Mouse (Mus musculus) thymus, adult 2 months (tissue): ENCODE measurements around the gene Ripply3.

Source experiments
- CTCF ChIP-seq: fragments of 200-500 bp; IDR thresholded peaks from 2 replicates; pipeline ENCODE4 v1.5.1; 2012; ENCODE audit warnings: mild to moderate bottlenecking, control low read depth, low read length, moderate library complexity, borderline replicate concordance; ENCODE audit not compliant: control insufficient read depth, poor library complexity, insufficient read depth; ENCODE audit errors: extremely low read depth
- POLR2A ChIP-seq: fragments of 200-500 bp; IDR thresholded peaks from 2 replicates; pipeline ENCODE4 v1.6.1; 2012; ENCODE audit warnings: mild to moderate bottlenecking, low read length, control low read depth, moderate library complexity; ENCODE audit not compliant: control insufficient read depth, poor library complexity, insufficient read depth; ENCODE audit errors: extremely low read depth

DNA sequence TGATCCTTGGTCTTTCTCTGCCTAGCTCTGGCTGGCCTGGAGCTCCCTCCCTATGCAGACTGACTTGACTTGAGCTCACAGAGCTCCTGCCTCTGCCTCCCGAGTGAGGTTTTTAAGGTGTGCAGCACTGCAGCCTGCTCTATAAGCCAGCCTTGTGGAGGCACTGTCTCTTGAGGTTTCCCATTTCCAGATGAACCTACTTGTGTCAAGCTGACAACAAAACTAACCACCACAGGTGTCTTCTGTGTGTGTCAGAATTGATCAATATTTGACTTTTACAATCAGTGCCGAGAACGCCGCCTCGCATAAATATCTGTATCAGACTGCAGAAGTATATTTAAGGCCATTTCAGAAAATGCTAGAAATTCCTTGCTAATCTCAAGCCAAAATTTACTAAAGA, 13.6 kb upstream of the Ripply3 start:
- TF ChIP-seq CTCF: no peak
- TF ChIP-seq POLR2A: no peak
